Mouse (Mus musculus): ENCODE results near the gene Nosip. TPM values are rescaled to one million over a fixed set of nuclear protein-coding genes. Genes with fewer than 3 reads are reported as not detected.

The Nosip gene
- polyA plus RNA-seq, 1 experiment: 115 TPM

DNA sequence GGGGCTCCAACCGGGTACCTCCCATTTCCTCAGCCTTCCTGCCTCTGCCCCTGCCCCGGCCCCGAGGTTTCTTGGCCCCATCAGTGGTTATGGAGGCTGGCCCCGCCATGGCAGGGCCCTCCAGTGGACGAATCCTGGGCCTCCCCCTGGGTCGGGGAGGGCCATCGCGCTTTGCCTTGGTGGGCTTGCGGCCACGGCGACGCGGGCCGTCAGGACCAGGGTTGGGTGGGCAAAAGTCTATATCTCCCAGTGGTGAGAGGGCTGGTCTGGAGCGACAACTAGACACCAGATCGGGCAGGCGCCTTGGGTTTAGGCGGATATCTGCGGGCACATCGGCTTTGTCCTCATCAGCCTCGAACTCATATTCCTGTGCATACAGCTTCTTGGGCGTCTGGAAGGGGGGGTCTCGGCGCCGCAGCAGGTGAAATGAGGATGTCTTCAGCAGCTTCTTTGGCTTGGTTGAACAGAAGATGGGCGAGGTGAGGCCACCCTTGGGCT lies 15.3 kb upstream of the Nosip start:
- Histone ChIP-seq H3K4me1 (ENCODE audit: control insufficient read depth, insufficient read depth, low read length) (peaks cover 9% of the 10 kb centered on the region), H3K36me3 (ENCODE audit: control insufficient read depth, insufficient read depth, low read length) (no peaks in the 10 kb centered on the region), H3K27me3 (ENCODE audit: control insufficient read depth, insufficient read depth, low read length) (no peaks in the 10 kb centered on the region), H3K4me3 (ENCODE audit: control insufficient read depth, low read depth, low read length) (no peak overlapping the region), H3K27ac (ENCODE audit: control insufficient read depth, insufficient read depth, low read depth, low read length) (no peak overlapping the region)
- TF ChIP-seq CTCF (IDR thresholded peaks at IDR 0.05; ENCODE audit: control insufficient read depth, insufficient read depth, insufficient replicate concordance, low read depth, low read length) (no peak), POLR2A (IDR thresholded peaks at IDR 0.05; ENCODE audit: control insufficient read depth, low read depth, low read length) (no peak)

DNA sequence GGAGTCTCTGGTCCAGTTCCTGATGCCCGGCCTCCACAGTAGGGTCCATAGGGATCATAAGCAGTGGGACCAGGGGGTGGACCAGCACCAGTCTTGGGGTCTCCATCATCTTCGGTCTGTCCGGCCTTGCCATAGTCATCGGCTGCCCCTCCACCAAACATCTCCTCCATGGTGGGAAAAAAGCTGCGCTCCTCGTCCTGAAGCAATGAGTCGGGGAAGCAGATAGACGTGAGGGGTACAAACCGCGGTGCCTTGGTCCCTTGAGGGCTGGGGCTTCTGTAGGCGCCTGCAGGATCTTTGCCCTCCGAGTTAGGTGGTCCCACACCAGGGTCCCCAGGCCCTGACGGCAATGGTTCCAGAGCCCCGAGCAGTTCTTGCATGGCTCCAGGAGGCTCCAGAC lies 14.7 kb upstream of the Nosip start:
- H3K27ac ChIP-seq (ENCODE audit: control insufficient read depth, insufficient read depth, low read depth, low read length): no peak overlapping the region
- peaks cover 15% of the 10 kb centered on the region for H3K4me1 ChIP-seq (ENCODE audit: control insufficient read depth, insufficient read depth, low read length)

DNA sequence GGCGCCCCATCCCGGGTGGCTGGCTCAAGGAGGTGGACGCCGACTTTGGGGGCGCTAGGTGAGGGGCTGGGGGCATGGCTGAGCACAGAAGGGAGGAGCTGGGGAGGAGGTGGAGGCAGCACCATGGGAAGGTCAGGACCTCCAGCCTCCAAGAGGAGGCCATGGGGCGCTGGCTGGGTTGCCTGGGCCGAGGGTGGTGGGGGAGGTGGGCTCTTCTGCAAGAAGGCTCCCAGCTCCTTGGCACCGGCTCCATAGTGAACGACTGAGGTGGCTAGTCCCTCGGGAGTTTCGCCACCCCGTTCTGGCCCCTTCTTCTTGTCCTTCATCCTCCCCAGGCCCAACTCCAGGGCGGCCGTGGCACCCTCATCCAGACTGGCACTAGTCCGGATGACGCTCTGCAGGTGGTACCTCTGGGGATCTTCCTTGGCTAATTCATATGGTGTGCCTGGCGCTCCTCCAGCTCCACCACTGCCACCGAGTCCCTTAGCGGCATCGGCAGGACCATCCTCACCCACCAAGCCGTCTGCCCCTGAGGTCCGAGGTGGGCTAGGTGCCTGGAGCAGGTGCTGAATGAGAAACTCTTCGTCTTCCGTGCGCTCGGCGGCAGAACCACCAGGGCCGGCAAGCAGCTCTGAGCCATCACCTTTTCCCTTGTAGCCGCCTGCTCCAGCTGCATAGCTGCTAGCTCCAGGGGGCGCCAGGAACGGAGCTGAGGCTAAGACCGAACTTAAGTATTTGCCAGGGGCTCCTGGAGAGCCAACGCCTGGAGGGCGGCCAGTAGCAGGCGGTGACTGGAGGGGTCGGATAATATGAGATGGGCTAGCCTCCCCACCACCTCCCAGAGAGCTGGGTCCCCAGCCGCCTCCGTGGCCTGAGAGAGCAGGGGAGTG lies 14.0 kb upstream of the Nosip start:
- TF ChIP-seq POLR2A (IDR thresholded peaks at IDR 0.05; ENCODE audit: control insufficient read depth, low read depth, low read length) (no peak), CTCF (IDR thresholded peaks at IDR 0.05; ENCODE audit: control insufficient read depth, insufficient read depth, insufficient replicate concordance, low read depth, low read length) (no peak)
- H3K27ac ChIP-seq (ENCODE audit: control insufficient read depth, insufficient read depth, low read depth, low read length): no peak overlapping the region
- no peak overlapping the region for H3K4me3 ChIP-seq (ENCODE audit: control insufficient read depth, low read depth, low read length)
- no peaks in the 10 kb centered on the region for H3K36me3 ChIP-seq (ENCODE audit: control insufficient read depth, insufficient read depth, low read length)
- H3K4me1 ChIP-seq (ENCODE audit: control insufficient read depth, insufficient read depth, low read length): peaks cover 17% of the 10 kb centered on the region
- no peaks in the 10 kb centered on the region for H3K27me3 ChIP-seq (ENCODE audit: control insufficient read depth, insufficient read depth, low read length)

More for the DNA sequence above, 14.7 kb upstream of the Nosip start:
- Histone ChIP-seq H3K36me3 (ENCODE audit: control insufficient read depth, insufficient read depth, low read length) (no peaks in the 10 kb centered on the region), H3K4me3 (ENCODE audit: control insufficient read depth, low read depth, low read length) (no peak overlapping the region), H3K27me3 (ENCODE audit: control insufficient read depth, insufficient read depth, low read length) (no peaks in the 10 kb centered on the region)
- TF ChIP-seq POLR2A (IDR thresholded peaks at IDR 0.05; ENCODE audit: control insufficient read depth, low read depth, low read length) (no peak), CTCF (IDR thresholded peaks at IDR 0.05; ENCODE audit: control insufficient read depth, insufficient read depth, insufficient replicate concordance, low read depth, low read length) (no peak)

DNA sequence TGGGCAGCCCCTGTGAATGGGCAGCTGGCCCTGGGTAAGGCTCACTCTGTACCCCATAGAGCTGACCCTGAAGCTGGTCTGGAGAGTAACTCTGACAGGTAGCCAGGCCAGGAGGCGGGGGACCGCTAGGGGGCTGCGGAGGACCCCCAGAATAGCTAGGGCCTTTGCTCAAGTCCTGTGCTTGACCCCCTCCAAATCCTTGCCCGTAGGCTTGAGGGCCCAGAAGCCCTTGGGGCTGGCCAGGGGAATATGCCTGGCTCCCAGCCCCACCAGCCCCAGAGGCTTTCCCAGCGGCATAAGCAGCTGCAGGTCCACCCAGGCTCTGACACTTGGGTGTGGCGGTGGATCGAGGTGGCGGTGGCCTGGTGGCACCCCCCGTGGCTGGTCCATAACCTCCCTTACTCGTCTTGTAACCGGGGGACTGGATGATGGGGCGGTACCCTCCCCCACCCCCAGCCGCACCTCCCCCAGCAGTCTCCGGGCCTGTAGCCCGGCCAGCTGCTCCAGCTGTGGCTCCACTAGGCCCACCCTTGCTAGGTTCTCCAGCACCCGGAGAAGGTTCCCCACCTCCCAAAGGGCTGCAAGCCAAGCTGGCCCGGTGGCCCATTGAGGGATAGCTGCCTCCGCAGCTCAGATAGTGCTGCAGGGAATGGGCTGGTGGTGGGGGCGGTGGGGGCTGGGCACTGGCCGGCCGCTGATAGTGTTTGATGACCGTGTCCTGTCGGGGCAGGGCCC lies 13.1 kb upstream of the Nosip start:
- H3K4me3 ChIP-seq (ENCODE audit: control insufficient read depth, low read depth, low read length): no peak overlapping the region
- H3K4me1 ChIP-seq (ENCODE audit: control insufficient read depth, insufficient read depth, low read length): peaks cover 22% of the 10 kb centered on the region
- H3K27ac ChIP-seq (ENCODE audit: control insufficient read depth, insufficient read depth, low read depth, low read length): no peak overlapping the region
- H3K36me3 ChIP-seq (ENCODE audit: control insufficient read depth, insufficient read depth, low read length): no peaks in the 10 kb centered on the region
- H3K27me3 ChIP-seq (ENCODE audit: control insufficient read depth, insufficient read depth, low read length): no peaks in the 10 kb centered on the region
- TF ChIP-seq CTCF (IDR thresholded peaks at IDR 0.05; ENCODE audit: control insufficient read depth, insufficient read depth, insufficient replicate concordance, low read depth, low read length) (no peak), POLR2A (IDR thresholded peaks at IDR 0.05; ENCODE audit: control insufficient read depth, low read depth, low read length) (no peak)

DNA sequence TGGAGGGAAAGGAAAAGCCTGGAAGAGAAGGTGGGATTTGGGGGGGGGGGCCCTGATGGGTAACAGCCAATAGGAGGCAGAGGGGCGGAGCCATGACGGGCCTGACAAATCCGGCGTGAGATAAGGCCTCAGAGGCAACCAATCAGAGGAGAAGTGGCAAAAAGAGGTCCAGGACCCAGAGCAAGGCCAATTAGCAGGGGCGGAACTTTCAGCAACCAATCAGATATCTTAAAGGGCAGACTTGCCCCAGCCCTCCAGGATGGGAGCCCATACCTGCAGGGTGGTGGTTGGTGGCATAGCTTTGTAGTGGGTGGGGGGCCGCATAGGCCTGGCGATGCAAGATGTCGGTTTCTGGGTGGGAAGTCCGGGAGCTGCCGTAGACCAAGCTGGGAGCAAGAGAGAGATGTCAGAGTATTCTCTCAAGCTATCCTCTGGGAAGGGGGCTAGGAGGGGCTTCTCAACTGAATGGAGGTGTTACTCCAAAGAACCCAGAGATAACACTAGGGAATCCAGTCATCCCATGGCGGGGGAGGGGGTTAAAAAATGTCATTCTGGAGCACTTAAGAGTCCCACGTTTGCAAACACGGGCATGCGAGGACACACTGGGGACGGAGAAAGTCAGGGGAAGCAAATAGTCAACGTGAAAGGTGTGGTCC lies 11.2 kb upstream of the Nosip start:
- Histone ChIP-seq H3K36me3 (ENCODE audit: control insufficient read depth, insufficient read depth, low read length) (no peaks in the 10 kb centered on the region), H3K27ac (ENCODE audit: control insufficient read depth, insufficient read depth, low read depth, low read length) (peak overlapping the region; percentile 9)

DNA sequence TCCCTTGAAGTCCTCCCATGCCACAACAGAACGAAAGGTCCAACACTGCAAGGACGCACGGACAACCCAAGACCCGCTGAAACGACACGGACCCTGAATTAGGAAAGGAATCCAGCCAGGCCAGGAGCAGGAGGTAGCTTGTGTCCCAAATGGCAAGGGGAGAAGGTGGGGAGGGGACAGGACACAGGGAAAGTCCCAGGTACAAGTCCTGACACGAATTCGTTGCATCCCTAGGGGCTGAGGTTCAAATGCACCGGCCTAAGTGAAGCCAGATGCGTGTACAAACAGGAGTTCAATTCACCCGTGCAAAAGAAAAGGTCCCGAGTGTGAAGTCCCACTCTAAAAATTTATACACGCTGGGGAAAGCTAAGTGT lies 10.6 kb upstream of the Nosip start:
- peak overlapping the region; percentile 83 for H3K4me3 ChIP-seq (ENCODE audit: control insufficient read depth, low read depth, low read length)
- no peaks in the 10 kb centered on the region for H3K36me3 ChIP-seq (ENCODE audit: control insufficient read depth, insufficient read depth, low read length)
- H3K27me3 ChIP-seq (ENCODE audit: control insufficient read depth, insufficient read depth, low read length): no peaks in the 10 kb centered on the region
- peaks cover 22% of the 10 kb centered on the region for H3K4me1 ChIP-seq (ENCODE audit: control insufficient read depth, insufficient read depth, low read length)
- TF ChIP-seq CTCF (IDR thresholded peaks at IDR 0.05; ENCODE audit: control insufficient read depth, insufficient read depth, insufficient replicate concordance, low read depth, low read length): no peak
- peak overlapping the region; percentile 9 for H3K27ac ChIP-seq (ENCODE audit: control insufficient read depth, insufficient read depth, low read depth, low read length)

More for the DNA sequence above, 11.2 kb upstream of the Nosip start:
- Histone ChIP-seq H3K4me1 (ENCODE audit: control insufficient read depth, insufficient read depth, low read length) (peaks cover 22% of the 10 kb centered on the region), H3K4me3 (ENCODE audit: control insufficient read depth, low read depth, low read length) (no peak overlapping the region; the same call in 1 of the 2 replicates), H3K27me3 (ENCODE audit: control insufficient read depth, insufficient read depth, low read length) (no peaks in the 10 kb centered on the region)
- TF ChIP-seq POLR2A (IDR thresholded peaks at IDR 0.05; ENCODE audit: control insufficient read depth, low read depth, low read length) (no peak), CTCF (IDR thresholded peaks at IDR 0.05; ENCODE audit: control insufficient read depth, insufficient read depth, insufficient replicate concordance, low read depth, low read length) (no peak)
